Mouse (Mus musculus) stomach, postnatal 0 days (tissue): ENCODE results near the gene Muc4.

Experiments
- CTCF ChIP-seq: IDR thresholded peaks from 2 replicates; pipeline ENCODE4 v1.5.1; 2016; ENCODE audit warnings: antibody characterized with exemption, low read depth, mild to moderate bottlenecking, moderate library complexity
- EP300 ChIP-seq: optimal IDR thresholded peaks from 2 replicates; pipeline ENCODE3; 2016; ENCODE audit warnings: antibody characterized with exemption

GRCm38 (mm10) chr16:32803252-32803853 lies 67.7 kb downstream of the Muc4 start:
- TF ChIP-seq CTCF (no peak), EP300 (no peak)
